Mouse (Mus musculus): ENCODE measurements around the gene Slc1a1.

Slc1a1 gene

GRCm38 (mm10) chr19:28852001-28852400, 17.2 kb downstream of the Slc1a1 start:
- DNase-seq (ENCODE audit: low read depth, low spot score), result no peak

- no peak for DNase-seq (ENCODE audit: low read depth, low spot score)
Measured at GRCm38 (mm10) chr19:28854831-28855230, 20.0 kb downstream of the Slc1a1 start.

GRCm38 (mm10) chr19:28860246-28860645, 25.4 kb downstream of the Slc1a1 start:
- DNase-seq (ENCODE audit: low read depth, low spot score), result no peak

- no peak for DNase-seq (ENCODE audit: low read depth, low spot score)
Measured at GRCm38 (mm10) chr19:28863626-28864025, 28.8 kb downstream of the Slc1a1 start.

GRCm38 (mm10) chr19:28864981-28865380, 30.1 kb downstream of the Slc1a1 start:
- DNase-seq (ENCODE audit: low read depth, low spot score), result no peak

- no peak for DNase-seq (ENCODE audit: low read depth, low spot score)
Measured at GRCm38 (mm10) chr19:28865501-28865900, 30.7 kb downstream of the Slc1a1 start.

- DNase-seq (ENCODE audit: low read depth, low spot score), result no peak
Measured at GRCm38 (mm10) chr19:28869251-28869855, 34.5 kb downstream of the Slc1a1 start.

- DNase-seq (ENCODE audit: low read depth, low spot score), result no peak
Measured at GRCm38 (mm10) chr19:28870351-28870750, 35.5 kb downstream of the Slc1a1 start.

- DNase-seq (ENCODE audit: low read depth, low spot score), result no peak
Measured at GRCm38 (mm10) chr19:28879476-28879875, 44.6 kb downstream of the Slc1a1 start.

- no peak for DNase-seq (ENCODE audit: low read depth, low spot score)
Measured at GRCm38 (mm10) chr19:28883126-28883525, 48.3 kb downstream of the Slc1a1 start.

- DNase-seq (ENCODE audit: low read depth, low spot score), result no peak
Measured at GRCm38 (mm10) chr19:28888496-28888895, 53.6 kb downstream of the Slc1a1 start.

- no peak for DNase-seq (ENCODE audit: low read depth, low spot score)
Measured at GRCm38 (mm10) chr19:28889251-28889650, 54.4 kb downstream of the Slc1a1 start.

- DNase-seq (ENCODE audit: low read depth, low spot score), result no peak
Measured at GRCm38 (mm10) chr19:28891238-28891637, 56.4 kb downstream of the Slc1a1 start.

GRCm38 (mm10) chr19:28891864-28892263, 57.0 kb downstream of the Slc1a1 start:
- no peak for DNase-seq (ENCODE audit: low read depth, low spot score)

GRCm38 (mm10) chr19:28896639-28897038, 61.8 kb downstream of the Slc1a1 start:
- no peak for DNase-seq (ENCODE audit: low read depth, low spot score)

GRCm38 (mm10) chr19:28897497-28897896, 62.6 kb downstream of the Slc1a1 start:
- DNase-seq (ENCODE audit: low read depth, low spot score), result no peak

GRCm38 (mm10) chr19:28900771-28901170, 65.9 kb downstream of the Slc1a1 start:
- DNase-seq (ENCODE audit: low read depth, low spot score), result no peak

GRCm38 (mm10) chr19:28902111-28902510, 67.3 kb downstream of the Slc1a1 start:
- DNase-seq (ENCODE audit: low read depth, low spot score), result no peak

GRCm38 (mm10) chr19:28902806-28903205, 68.0 kb downstream of the Slc1a1 start:
- DNase-seq (ENCODE audit: low read depth, low spot score), result no peak

GRCm38 (mm10) chr19:28903536-28904119, 68.8 kb downstream of the Slc1a1 start:
- DNase-seq (ENCODE audit: low read depth, low spot score), result no peak

GRCm38 (mm10) chr19:28908186-28908585, 73.3 kb downstream of the Slc1a1 start:
- no peak for DNase-seq (ENCODE audit: low read depth, low spot score)

- no peak for DNase-seq (ENCODE audit: low read depth, low spot score)
Measured at GRCm38 (mm10) chr19:28908693-28909092, 73.8 kb downstream of the Slc1a1 start.

- DNase-seq (ENCODE audit: low read depth, low spot score), result no peak
Measured at GRCm38 (mm10) chr19:28914598-28914997, 79.7 kb downstream of the Slc1a1 start.

All from CD4-positive helper T cell, adult 2 months (primary cell).